Mouse (Mus musculus) cerebellum, adult 18-20 months (tissue): ENCODE measurements at regions not wholly inside any gene's neighbourhood (a gene's known extent, or its start where the extent isn't known, plus 50 kb on each side); places are given as distances from the start of the nearest gene placed in this dataset.
A peak's percentile ranks its signal among the peaks of the same experiment; 100 is the strongest.

Source experiments
- DNase-seq, 2 experiments: peaks; one replicate each; pipeline ENCODE4 v3.0.0; 2021

- no peak for DNase-seq
Observed at GRCm38 (mm10) chr15:56604266-56604665, 873.2 kb downstream of the Slc22a22 start.

GRCm38 (mm10) chr15:56592656-56593055 lies 884.8 kb downstream of the Slc22a22 start:
- no peak for DNase-seq

GRCm38 (mm10) chr15:56580745-56581515 lies 896.5 kb downstream of the Slc22a22 start:
- no peak for DNase-seq

GRCm38 (mm10) chr15:56563192-56563591 lies 914.2 kb downstream of the Slc22a22 start:
- DNase-seq, result no peak

GRCm38 (mm10) chr15:56562785-56563184 lies 914.6 kb downstream of the Slc22a22 start:
- no peak for DNase-seq

- DNase-seq, result no peak
Observed at GRCm38 (mm10) chr15:56562143-56562542, 915.3 kb downstream of the Slc22a22 start.

- DNase-seq, result no peak
Observed at GRCm38 (mm10) chr15:56554386-56554785, 923.0 kb downstream of the Slc22a22 start.

GRCm38 (mm10) chr15:56553851-56554250 lies 923.6 kb downstream of the Slc22a22 start:
- DNase-seq, result no peak

- no peak for DNase-seq
Observed at GRCm38 (mm10) chr15:56531529-56531928, 945.9 kb downstream of the Slc22a22 start.

- no peak for DNase-seq
Observed at GRCm38 (mm10) chr15:56518379-56518778, 959.0 kb downstream of the Slc22a22 start.

- DNase-seq, result no peak
Observed at GRCm38 (mm10) chr15:56516095-56516494, 961.3 kb downstream of the Slc22a22 start.

GRCm38 (mm10) chr15:56498774-56499173 lies 978.7 kb downstream of the Slc22a22 start:
- no peak for DNase-seq

GRCm38 (mm10) chr15:56497757-56498156 lies 979.7 kb downstream of the Slc22a22 start:
- no peak for DNase-seq

- no peak for DNase-seq
Observed at GRCm38 (mm10) chr15:56496355-56496754, 981.1 kb downstream of the Slc22a22 start.

GRCm38 (mm10) chr15:56485931-56486330 lies 991.5 kb downstream of the Slc22a22 start:
- DNase-seq, result no peak

GRCm38 (mm10) chr15:56484693-56485092 lies 992.7 kb downstream of the Slc22a22 start:
- no peak for DNase-seq

- no peak for DNase-seq
Observed at GRCm38 (mm10) chr15:56479682-56480081, 997.7 kb downstream of the Slc22a22 start.

- no peak for DNase-seq
Observed at GRCm38 (mm10) chr15:56479015-56479414, 998.4 kb downstream of the Slc22a22 start.

GRCm38 (mm10) chr15:56473679-56474078 lies 1003.7 kb downstream of the Slc22a22 start:
- DNase-seq, result no peak

GRCm38 (mm10) chr15:56451881-56452280 lies 1025.5 kb downstream of the Slc22a22 start:
- DNase-seq, result peak; percentile 4 to 5

- DNase-seq, result no peak
Observed at GRCm38 (mm10) chr15:56448015-56448645, 1029.3 kb downstream of the Slc22a22 start.

GRCm38 (mm10) chr15:56440171-56440570 lies 1037.3 kb downstream of the Slc22a22 start:
- no peak for DNase-seq

- DNase-seq, result no peak
Observed at GRCm38 (mm10) chr15:56438370-56438769, 1039.1 kb downstream of the Slc22a22 start.

- no peak for DNase-seq
Observed at GRCm38 (mm10) chr15:56436131-56436530, 1041.3 kb downstream of the Slc22a22 start.
